Mouse (Mus musculus) brain, embryonic 14.5 days (tissue): Measurements from ENCODE around the gene Hgd.

ENCODE experiments used
- CTCF ChIP-seq: fragments of 200-500 bp; IDR thresholded peaks from 2 replicates; pipeline ENCODE4 v1.5.1; 2012; ENCODE audit warnings: inconsistent platforms, mild to moderate bottlenecking, moderate library complexity, borderline replicate concordance; ENCODE audit not compliant: insufficient read depth, insufficient read length; ENCODE audit errors: extremely low read depth
- POLR2A ChIP-seq: fragments of 200-500 bp; IDR thresholded peaks from 2 replicates; pipeline ENCODE4 v1.6.1; 2012; ENCODE audit warnings: mild to moderate bottlenecking, inconsistent platforms, borderline replicate concordance; ENCODE audit not compliant: poor library complexity, insufficient read depth, insufficient read length, severe bottlenecking; ENCODE audit errors: extremely low read depth

GRCm38 (mm10) chr16:37533369-37534068, 46.4 kb upstream of the Hgd start:
- TF ChIP-seq CTCF = no peak
- no peak for TF ChIP-seq POLR2A
